Mouse (Mus musculus) kidney, embryonic 16.5 days (tissue): ENCODE data around the gene Sp2. TPM values are rescaled to one million over a fixed set of nuclear protein-coding genes. Genes with fewer than 3 reads are reported as not detected.

ENCODE experiments used
- polyA plus RNA-seq: library from polyadenylated mRNA; unstranded; fragments of >200 nt; fragmentation: Nextera tagmentation; extraction: Ambion mirVana; gene quantifications from 2 replicates; pipeline ENCODE4 v1.2.1, GENCODE M21; 2015

The Sp2 gene
- polyA plus RNA-seq, 1 experiment from 2014 or later, result 21.2 TPM

Other genes with a start within 250 kb of the Sp2 start
- gene Snx11, start 205.4 kb downstream of the Sp2 start, polyA plus RNA-seq, result 20.1 and 21.8 TPM in 2 replicates
- 109 and 121 TPM in 2 replicates for gene Cbx1, start 193.8 kb downstream of the Sp2 start, polyA plus RNA-seq
- gene Nfe2l1, start 153.0 kb downstream of the Sp2 start, polyA plus RNA-seq, result 93.9 and 96.8 TPM in 2 replicates
- gene Copz2, start 133.1 kb downstream of the Sp2 start, polyA plus RNA-seq, result 115 and 117 TPM in 2 replicates
- gene Cdk5rap3, start 66.5 kb downstream of the Sp2 start, polyA plus RNA-seq, result 83.7 and 88.3 TPM in 2 replicates
- 52.5 and 55.8 TPM in 2 replicates for gene Prr15l, start 54.9 kb downstream of the Sp2 start, polyA plus RNA-seq
- gene Pnpo, start 39.0 kb downstream of the Sp2 start, polyA plus RNA-seq, result 38.0 TPM in 2 replicates
- 1.6 and 2.0 TPM in 2 replicates for gene Sp6, start 30.4 kb upstream of the Sp2 start, polyA plus RNA-seq
- 45.7 and 50.9 TPM in 2 replicates for gene Scrn2, start 47.0 kb upstream of the Sp2 start, polyA plus RNA-seq
- 1.3 and 1.5 TPM in 2 replicates for gene Lrrc46, start 58.4 kb upstream of the Sp2 start, polyA plus RNA-seq
- 92.9 and 98.8 TPM in 2 replicates for gene Mrpl10, start 58.6 kb upstream of the Sp2 start, polyA plus RNA-seq
- 10.2 and 10.4 TPM in 2 replicates for gene Osbpl7, start 67.7 kb upstream of the Sp2 start, polyA plus RNA-seq
- 0.14 and 0.24 TPM in 2 replicates for gene Tbx21, start 132.4 kb upstream of the Sp2 start, polyA plus RNA-seq
- gene Tbkbp1, start 168.5 kb upstream of the Sp2 start, polyA plus RNA-seq, result 4.0 TPM in 2 replicates
- gene Kpnb1, start 204.9 kb upstream of the Sp2 start, polyA plus RNA-seq, result 51.0 and 54.6 TPM in 2 replicates